Mouse (Mus musculus) lung, embryonic 16.5 days (tissue): ENCODE data around the gene Dip2b. TPM values are rescaled to one million over a fixed set of nuclear protein-coding genes. Genes with fewer than 3 reads are reported as not detected.

ENCODE experiments used
- ATAC-seq: fragments of 200-750 bp; cut with Nextera tagmentation; 2 replicates; pipeline ENCODE4 v1.8.0; 2017; ENCODE audit warnings: low read depth, mild to moderate bottlenecking, moderate library complexity
- H3K27ac ChIP-seq: fragments of 300-500 bp; sonication (generic); 2 replicates; pipeline ENCODE4 v1.5.1; 2014; ENCODE audit warnings: mild to moderate bottlenecking, control low read depth, low read length
- H3K27me3 ChIP-seq: fragments of 300-500 bp; sonication (generic); 2 replicates; pipeline ENCODE4 v1.6.1; 2014; ENCODE audit warnings: low read depth, low read length, mixed read lengths; ENCODE audit not compliant: control insufficient read depth, insufficient read depth
- H3K36me3 ChIP-seq: fragments of 300-500 bp; sonication (generic); 2 replicates; pipeline ENCODE4 v1.6.1; 2014; ENCODE audit warnings: low read length; ENCODE audit not compliant: control insufficient read depth, insufficient read depth
- H3K4me1 ChIP-seq: fragments of 300-500 bp; sonication (generic); replicated peaks from 2 replicates; pipeline ENCODE4 v1.6.1; 2014; ENCODE audit warnings: low read length, mixed read lengths; ENCODE audit not compliant: control insufficient read depth, insufficient read depth
- H3K4me2 ChIP-seq: fragments of 300-500 bp; sonication (generic); 2 replicates; pipeline ENCODE4 v1.6.1; 2014; ENCODE audit warnings: low read depth, low read length, control low read depth
- H3K4me3 ChIP-seq: fragments of 300-500 bp; sonication (generic); 2 replicates; pipeline ENCODE4 v1.5.1; 2014; ENCODE audit warnings: mild to moderate bottlenecking, low read length, control low read depth
- H3K9ac ChIP-seq: fragments of 300-500 bp; sonication (generic); 2 replicates; pipeline ENCODE4 v1.6.1; 2014; ENCODE audit warnings: low read length, control low read depth
- H3K9me3 ChIP-seq: fragments of 300-500 bp; sonication (generic); 2 replicates; pipeline ENCODE4 v1.6.1; 2016; ENCODE audit warnings: low read length; ENCODE audit not compliant: control insufficient read depth
- WGBS: fragments of 180-500 bp; shearing (Covaris S2); extraction: QIAGEN DNeasy Blood & Tissue Kit; methylation state at CpG from one replicate; pipeline ENCODE4 v1.1.7; 2014; 5-methylcytosine and 5-hydroxymethylcytosine counted together
- polyA plus RNA-seq: library from polyadenylated mRNA; unstranded; fragments of >200 nt; fragmentation: Nextera tagmentation; extraction: Ambion mirVana; gene quantifications from 2 replicates; pipeline ENCODE4 v1.2.1, GENCODE M21; 2015

The Dip2b gene
- polyA plus RNA-seq, 1 experiment from 2014 or later: 10.4 TPM

GRCm38 (mm10) chr15:100225891-100226290 lies 187.4 kb downstream of the Dip2b start:
- Histone ChIP-seq H3K36me3 (0 out of 2 replicates have a peak, but pooled peaks cover 6% of the 10 kb centered on the region), H3K27ac (peak overlapping the region; percentile 18; the same call in 1 of the 2 replicates), H3K9ac (no peak overlapping the region), H3K27me3 (no peaks in the 10 kb centered on the region), H3K4me3 (no peak overlapping the region), H3K4me1 (peaks cover 14% of the 10 kb centered on the region), H3K9me3 (peaks cover 10% of the 10 kb centered on the region), H3K4me2 (no peak overlapping the region)
- no peak for ATAC-seq
- 76% methylated on average over 1 of the region's 1 CpGs for WGBS

DNA sequence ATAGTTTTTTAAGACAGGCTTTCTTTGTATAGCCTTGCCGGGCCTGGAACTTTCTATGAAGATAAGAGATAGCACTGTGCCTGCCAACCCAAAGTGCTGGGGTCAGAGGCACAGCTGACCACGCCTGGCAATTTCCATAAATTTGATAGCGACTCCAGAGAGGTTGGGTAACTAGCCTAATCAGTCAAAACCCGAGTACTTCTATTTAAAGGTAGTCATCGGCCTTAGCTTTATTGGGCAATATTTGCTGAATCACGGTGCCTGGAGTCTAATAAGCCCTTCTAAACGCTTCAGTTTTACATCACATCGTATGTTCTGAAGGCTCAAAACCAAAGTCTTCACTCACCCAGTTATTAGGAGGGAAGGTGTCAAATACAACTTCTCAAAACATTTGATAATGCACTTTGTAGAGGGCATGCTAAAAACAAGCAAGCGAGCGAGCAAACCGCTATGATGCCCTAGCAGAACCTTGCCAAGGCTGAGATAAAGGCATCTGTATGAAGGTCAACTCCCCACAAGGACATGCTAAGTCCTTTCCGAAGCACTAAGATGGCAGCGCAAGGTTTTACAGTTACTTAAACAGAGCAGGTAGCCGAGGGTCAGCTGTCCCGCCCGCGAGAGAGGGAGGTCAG lies 188.7 kb downstream of the Dip2b start:
- no peaks in the 10 kb centered on the region for H3K27me3 ChIP-seq
- peak overlapping the region; percentile 100 for H3K27ac ChIP-seq
- H3K9ac ChIP-seq: peak overlapping the region; percentile 99
- peaks cover 14% of the 10 kb centered on the region for H3K4me1 ChIP-seq
- 0 out of 2 replicates have a peak, but pooled peaks cover 6% of the 10 kb centered on the region for H3K36me3 ChIP-seq
- peak overlapping the region; percentile 61 for H3K4me2 ChIP-seq
- peak; percentile 43 for ATAC-seq
- WGBS: under 1% methylated on average over 17 of the region's 17 CpGs
- H3K9me3 ChIP-seq: peaks cover 10% of the 10 kb centered on the region
- peak overlapping the region; percentile 85 for H3K4me3 ChIP-seq

DNA sequence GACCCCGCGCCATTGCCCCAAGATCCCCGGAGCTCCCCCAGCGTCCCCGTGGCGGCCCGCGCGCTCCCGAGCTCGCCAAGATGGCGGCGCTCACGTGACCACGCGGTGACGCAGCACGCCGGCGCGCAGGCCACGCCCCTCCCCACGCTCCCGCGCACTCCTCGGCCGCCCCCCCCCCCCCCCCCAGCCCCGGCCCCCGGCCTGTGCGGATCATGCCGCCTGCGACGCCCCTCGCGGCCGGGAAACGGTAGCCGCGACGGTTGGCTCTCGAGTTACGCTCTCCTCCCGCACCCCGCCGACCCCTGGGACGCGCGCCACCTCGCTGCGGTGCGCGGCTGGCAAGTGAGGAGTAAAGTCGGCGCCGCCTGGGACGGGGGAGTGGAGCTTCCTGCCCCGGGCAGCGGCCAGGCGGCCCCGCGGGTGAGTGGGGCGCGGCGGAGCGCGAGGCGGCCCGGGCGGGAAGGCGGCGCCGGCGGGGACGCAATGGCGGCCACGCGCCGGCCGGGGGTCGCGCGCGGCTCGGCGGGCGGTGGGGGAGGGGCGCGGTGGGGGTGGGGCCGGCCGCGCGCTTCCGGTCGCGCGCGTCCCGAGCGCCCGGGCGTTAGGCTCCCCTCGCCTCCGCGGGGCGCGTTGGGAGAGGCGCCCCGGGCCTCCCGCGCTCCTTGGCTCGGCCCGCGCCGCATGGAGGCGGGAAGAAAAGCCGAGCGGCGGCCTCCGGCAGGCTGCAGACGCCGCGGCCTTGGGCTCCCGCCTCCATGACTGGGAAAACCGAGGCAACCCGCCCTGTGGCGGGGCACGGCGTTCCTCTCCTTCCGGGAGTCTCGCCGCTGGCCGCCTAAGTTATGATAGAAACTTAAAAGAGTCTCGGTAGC lies 189.4 kb downstream of the Dip2b start, which contains the start of gene Atf1:
Gene Atf1, plus strand, starts transcription at position 157 of the 872 bp plus-strand sequence.
- WGBS: under 1% methylated on average over 59 of the region's 133 CpGs
- Histone ChIP-seq H3K9ac (peak within 1 kb of the TSS; percentile 99), H3K4me3 (peak within 1 kb of the TSS; percentile 85), H3K27ac (peak within 1 kb of the TSS; percentile 100), H3K27me3 (no peaks in the 10 kb centered on the region), H3K9me3 (peaks cover 6% of the 10 kb centered on the region), H3K4me2 (peak within 1 kb of the TSS; percentile 61), H3K4me1 (peaks cover 14% of the 10 kb centered on the region), H3K36me3 (peaks cover 6% of the 10 kb centered on the region; the same call in 1 of the 2 replicates)
- ATAC-seq: peak; percentile 92

GRCm38 (mm10) chr15:100228535-100229336 lies 190.3 kb downstream of the Dip2b start:
- no peak for ATAC-seq
- H3K9me3 ChIP-seq: no peaks in the 10 kb centered on the region
- 6% methylated on average over 16 of the region's 16 CpGs for WGBS
- peak overlapping the region; percentile 99 for H3K9ac ChIP-seq
- H3K27ac ChIP-seq: peak overlapping the region; percentile 100
- peak overlapping the region; percentile 85 for H3K4me3 ChIP-seq
- H3K4me1 ChIP-seq: peaks cover 14% of the 10 kb centered on the region
- peaks cover 11% of the 10 kb centered on the region for H3K36me3 ChIP-seq
- H3K27me3 ChIP-seq: no peaks in the 10 kb centered on the region
- H3K4me2 ChIP-seq: peak overlapping the region; percentile 58

DNA sequence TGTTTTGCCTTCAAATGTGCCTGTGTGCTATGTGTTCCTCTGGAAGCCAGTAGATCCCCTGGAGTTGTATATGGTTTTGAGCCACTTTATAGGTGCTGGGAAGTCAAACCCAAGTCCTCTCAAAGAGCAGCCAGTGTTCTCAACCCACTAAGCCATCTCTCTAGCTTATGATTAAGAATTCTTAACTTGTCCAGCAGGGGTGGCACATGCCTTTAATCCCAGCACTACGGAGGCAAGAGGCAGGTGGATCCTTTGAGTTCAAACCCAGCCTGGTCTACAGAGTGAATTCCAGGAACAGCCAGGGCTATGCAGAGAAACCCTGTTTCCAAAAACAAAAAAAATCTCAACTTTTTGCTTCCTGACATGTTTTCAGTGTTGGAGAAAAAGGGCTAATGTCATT lies 192.2 kb downstream of the Dip2b start:
- H3K27me3 ChIP-seq: no peaks in the 10 kb centered on the region
- H3K4me3 ChIP-seq: no peak overlapping the region
- no peaks in the 10 kb centered on the region for H3K9me3 ChIP-seq
- H3K9ac ChIP-seq: no peak overlapping the region
- peaks cover 18% of the 10 kb centered on the region for H3K36me3 ChIP-seq
- no peak for ATAC-seq
- 70% methylated on average over 1 of the region's 1 CpGs for WGBS
- H3K27ac ChIP-seq: no peak overlapping the region
- H3K4me1 ChIP-seq: peaks cover 14% of the 10 kb centered on the region
- H3K4me2 ChIP-seq: no peak overlapping the region

- peaks cover 24% of the 10 kb centered on the region for H3K36me3 ChIP-seq
- H3K4me2 ChIP-seq: no peak overlapping the region
- H3K27ac ChIP-seq: no peak overlapping the region
- 84% methylated on average over 14 of the region's 14 CpGs for WGBS
- no peak overlapping the region for H3K9ac ChIP-seq
- H3K4me3 ChIP-seq: no peak overlapping the region
- no peaks in the 10 kb centered on the region for H3K9me3 ChIP-seq
- no peak for ATAC-seq
- H3K4me1 ChIP-seq: peaks cover 10% of the 10 kb centered on the region
- no peaks in the 10 kb centered on the region for H3K27me3 ChIP-seq
These were observed 193.4 kb downstream of the Dip2b start for GRCm38 (mm10) chr15:100231616-100232525.

GRCm38 (mm10) chr15:100235208-100235965 lies 196.9 kb downstream of the Dip2b start:
- H3K27me3 ChIP-seq: no peaks in the 10 kb centered on the region
- no peak overlapping the region for H3K9ac ChIP-seq
- H3K9me3 ChIP-seq: no peaks in the 10 kb centered on the region
- no peak overlapping the region for H3K4me3 ChIP-seq
- 85% methylated on average over 12 of the region's 12 CpGs for WGBS
- ATAC-seq: no peak
- no peak overlapping the region for H3K27ac ChIP-seq
- no peaks in the 10 kb centered on the region for H3K4me1 ChIP-seq
- no peak overlapping the region for H3K4me2 ChIP-seq
- peaks cover 35% of the 10 kb centered on the region for H3K36me3 ChIP-seq

- peaks cover 39% of the 10 kb centered on the region for H3K36me3 ChIP-seq
- H3K4me3 ChIP-seq: no peak overlapping the region
- no peak overlapping the region for H3K27ac ChIP-seq
- no peak overlapping the region for H3K9ac ChIP-seq
- H3K9me3 ChIP-seq: no peaks in the 10 kb centered on the region
- no peaks in the 10 kb centered on the region for H3K27me3 ChIP-seq
- no peaks in the 10 kb centered on the region for H3K4me1 ChIP-seq
- WGBS: 83% methylated on average over 6 of the region's 6 CpGs
- ATAC-seq: no peak
- no peak overlapping the region for H3K4me2 ChIP-seq
These were observed 198.5 kb downstream of the Dip2b start for GRCm38 (mm10) chr15:100236952-100237351.
